Mouse (Mus musculus): Measurements from ENCODE around the gene Gm16427.
"Not testable (repeated sequence)": the region's sequence is repeated elsewhere in the genome, so short reads cannot be mapped to it uniquely, and the experiment has no call there.

Gene Gm16427

GRCm38 (mm10) chr5:93540100-93540499 is at the start of gene Gm16427:
TSS of gene Gm16427 (minus strand) at chr5:93540200.
- DNase-seq (ENCODE audit: low spot score), result not testable (repeated sequence)
